Mouse (Mus musculus) ES-E14 (cell line): Measurements from ENCODE around the gene She.

Experiments
- CHD2 ChIP-seq: IDR thresholded peaks from 2 replicates; pipeline ENCODE4 v1.6.1; 2014; ENCODE audit warnings: mild to moderate bottlenecking, low read depth, low read length, inconsistent platforms
- MAFK ChIP-seq: IDR thresholded peaks from 2 replicates; pipeline ENCODE4 v1.6.1; 2014; ENCODE audit warnings: mild to moderate bottlenecking, low read depth, low read length, inconsistent platforms; ENCODE audit not compliant: insufficient read depth

DNA sequence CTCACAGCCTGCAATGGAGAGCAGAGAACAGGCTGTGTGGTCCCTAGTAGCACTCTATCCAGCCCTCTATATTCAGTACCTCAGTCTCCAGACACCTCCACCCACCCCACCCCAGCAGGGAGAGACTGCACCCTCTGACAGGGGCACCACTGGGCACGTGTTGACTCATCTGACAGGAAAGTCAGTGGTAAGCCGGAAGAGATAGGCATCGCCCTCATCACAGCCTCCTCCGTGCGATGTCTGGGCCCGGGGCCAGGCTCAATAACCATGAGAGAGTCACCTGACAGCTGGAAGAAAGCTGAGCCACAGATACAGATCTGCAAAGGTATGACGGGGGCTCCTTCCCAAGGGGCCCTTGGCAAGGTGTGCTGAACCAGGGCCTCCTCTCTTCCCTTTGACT lies 41.0 kb downstream of the She start:
- TF ChIP-seq CHD2: no peak
- no peak for TF ChIP-seq MAFK
